Mouse (Mus musculus) lung, embryonic 15.5 days (tissue): ENCODE data around the gene Pi4k2a. TPM values are rescaled to one million over a fixed set of nuclear protein-coding genes. Genes with fewer than 3 reads are reported as not detected.

Source experiments
- ATAC-seq: fragments of 200-750 bp; cut with Nextera tagmentation; 2 replicates; pipeline ENCODE4 v1.8.0; 2017; ENCODE audit warnings: moderate number of reproducible peaks, borderline replicate concordance; ENCODE audit not compliant: low FRiP score, low TSS enrichment; ENCODE audit errors: extremely low read depth
- H3K27ac ChIP-seq: fragments of 300-500 bp; sonication (generic); 2 replicates; pipeline ENCODE4 v1.5.1; 2015; ENCODE audit warnings: moderate library complexity, mild to moderate bottlenecking, inconsistent platforms
- H3K27me3 ChIP-seq: fragments of 300-500 bp; sonication (generic); 2 replicates; pipeline ENCODE4 v1.6.1; 2015; ENCODE audit warnings: inconsistent platforms
- H3K36me3 ChIP-seq: fragments of 300-500 bp; sonication (generic); 2 replicates; pipeline ENCODE4 v1.6.1; 2015; ENCODE audit warnings: inconsistent platforms
- H3K4me1 ChIP-seq: fragments of 300-500 bp; sonication (generic); 2 replicates; pipeline ENCODE4 v1.6.1; 2015; ENCODE audit warnings: inconsistent platforms
- H3K4me2 ChIP-seq: fragments of 300-500 bp; sonication (generic); 2 replicates; pipeline ENCODE4 v1.6.1; 2015; ENCODE audit warnings: inconsistent platforms, mild to moderate bottlenecking, moderate library complexity
- H3K4me3 ChIP-seq: fragments of 300-500 bp; sonication (generic); 2 replicates; pipeline ENCODE4 v1.5.1; 2015; ENCODE audit warnings: mild to moderate bottlenecking, inconsistent platforms
- H3K9ac ChIP-seq: fragments of 300-500 bp; sonication (generic); 2 replicates; pipeline ENCODE4 v1.6.1; 2015; ENCODE audit warnings: inconsistent platforms
- H3K9me3 ChIP-seq: fragments of 300-500 bp; sonication (generic); 2 replicates; pipeline ENCODE4 v1.6.1; 2016; ENCODE audit warnings: inconsistent platforms
- WGBS: fragments of 180-500 bp; shearing (Covaris S2); methylation state at CpG from one replicate; pipeline ENCODE4 v1.1.7; 2015; 5-methylcytosine and 5-hydroxymethylcytosine counted together
- polyA plus RNA-seq: library from polyadenylated mRNA; unstranded; fragments of >200 nt; fragmentation: Nextera tagmentation; extraction: Ambion mirVana; gene quantifications from 2 replicates; pipeline ENCODE4 v1.2.1, GENCODE M21; 2015

Pi4k2a gene
- polyA plus RNA-seq, 1 experiment from 2014 or later = 26.1 TPM

- H3K4me3 ChIP-seq = peak overlapping the region; percentile 62
- H3K27ac ChIP-seq = no peak overlapping the region; the same call in 1 of the 2 replicates
- H3K27me3 ChIP-seq = no peaks in the 10 kb centered on the region
- WGBS = 6% methylated on average over 10 of the region's 10 CpGs
- no peak for ATAC-seq
- peak overlapping the region; percentile 57 for H3K9ac ChIP-seq
- no peaks in the 10 kb centered on the region for H3K36me3 ChIP-seq
- peak overlapping the region; percentile 77 for H3K4me2 ChIP-seq
- H3K4me1 ChIP-seq = peaks cover 14% of the 10 kb centered on the region
- H3K9me3 ChIP-seq = no peaks in the 10 kb centered on the region
Observed at GRCm38 (mm10) chr19:42085690-42086089, 4.6 kb upstream of the Pi4k2a start.

GRCm38 (mm10) chr19:42086166-42086565 lies 4.1 kb upstream of the Pi4k2a start, which contains the start of gene Morn4:
TSS of gene Morn4 (minus strand) at chr19:42086357.
- H3K9ac ChIP-seq = peak within 1 kb of the TSS; percentile 57
- no peaks in the 10 kb centered on the region for H3K27me3 ChIP-seq
- ATAC-seq = peak; percentile 70; the same call in 1 of the 2 replicates
- H3K9me3 ChIP-seq = no peaks in the 10 kb centered on the region
- H3K4me3 ChIP-seq = peak within 1 kb of the TSS; percentile 62
- WGBS = under 1% methylated on average over 21 of the region's 21 CpGs
- H3K4me1 ChIP-seq = peaks cover 17% of the 10 kb centered on the region
- H3K4me2 ChIP-seq = peak within 1 kb of the TSS; percentile 77
- H3K36me3 ChIP-seq = no peaks in the 10 kb centered on the region
- no peak within 1 kb of the TSS; the same call in 1 of the 2 replicates for H3K27ac ChIP-seq

GRCm38 (mm10) chr19:42089103-42089747 lies 1.0 kb upstream of the Pi4k2a start:
- Histone ChIP-seq H3K9ac (no peak overlapping the region), H3K36me3 (peaks cover 6% of the 10 kb centered on the region), H3K9me3 (no peaks in the 10 kb centered on the region), H3K4me1 (peaks cover 28% of the 10 kb centered on the region), H3K27ac (peak overlapping the region; percentile 90), H3K4me2 (peak overlapping the region; percentile 65), H3K27me3 (no peaks in the 10 kb centered on the region), H3K4me3 (peak overlapping the region; percentile 93)
- no peak for ATAC-seq
- WGBS = 21% methylated on average over 14 of the region's 14 CpGs

GRCm38 (mm10) chr19:42090637-42091141 lies 419 bp downstream of the Pi4k2a start:
- Histone ChIP-seq H3K9me3 (no peaks in the 10 kb centered on the region), H3K27ac (peak overlapping the region; percentile 89), H3K4me1 (peaks cover 25% of the 10 kb centered on the region), H3K4me3 (peak overlapping the region; percentile 93), H3K9ac (peak overlapping the region; percentile 83), H3K4me2 (peak overlapping the region; percentile 77), H3K36me3 (peaks cover 6% of the 10 kb centered on the region), H3K27me3 (no peaks in the 10 kb centered on the region)
- ATAC-seq = peak; percentile 68
- WGBS = under 1% methylated on average over 52 of the region's 52 CpGs

- Histone ChIP-seq H3K9me3 (no peaks in the 10 kb centered on the region), H3K4me1 (no peaks in the 10 kb centered on the region), H3K36me3 (peaks cover 15% of the 10 kb centered on the region; the same call in 1 of the 2 replicates), H3K4me3 (no peak overlapping the region), H3K27me3 (no peaks in the 10 kb centered on the region), H3K9ac (no peak overlapping the region), H3K27ac (no peak overlapping the region), H3K4me2 (no peak overlapping the region)
- no peak for ATAC-seq
- WGBS = 84% methylated on average over 3 of the region's 3 CpGs
Observed at GRCm38 (mm10) chr19:42099406-42099805, 9.1 kb downstream of the Pi4k2a start.

GRCm38 (mm10) chr19:42104681-42105080 lies 14.4 kb downstream of the Pi4k2a start:
- H3K27ac ChIP-seq = no peak overlapping the region
- H3K36me3 ChIP-seq = peaks cover 30% of the 10 kb centered on the region
- no peaks in the 10 kb centered on the region for H3K9me3 ChIP-seq
- H3K27me3 ChIP-seq = no peaks in the 10 kb centered on the region
- H3K4me1 ChIP-seq = no peaks in the 10 kb centered on the region
- 95% methylated on average over 9 of the region's 9 CpGs for WGBS
- H3K4me2 ChIP-seq = no peak overlapping the region
- H3K9ac ChIP-seq = no peak overlapping the region
- no peak overlapping the region for H3K4me3 ChIP-seq
- no peak for ATAC-seq

GRCm38 (mm10) chr19:42115783-42116335 lies 25.6 kb downstream of the Pi4k2a start:
- no peak overlapping the region for H3K4me3 ChIP-seq
- H3K4me1 ChIP-seq = no peaks in the 10 kb centered on the region
- peak; percentile 64; the same call in 1 of the 2 replicates for ATAC-seq
- H3K9ac ChIP-seq = no peak overlapping the region
- no peaks in the 10 kb centered on the region for H3K27me3 ChIP-seq
- no peak overlapping the region for H3K4me2 ChIP-seq
- peak overlapping the region; percentile 82 for H3K27ac ChIP-seq
- peaks cover 46% of the 10 kb centered on the region for H3K36me3 ChIP-seq
- 67% methylated on average over 4 of the region's 4 CpGs for WGBS
- no peaks in the 10 kb centered on the region for H3K9me3 ChIP-seq

- no peak overlapping the region for H3K4me3 ChIP-seq
- H3K27ac ChIP-seq = no peak overlapping the region
- H3K27me3 ChIP-seq = no peaks in the 10 kb centered on the region
- peaks cover 64% of the 10 kb centered on the region for H3K36me3 ChIP-seq
- no peaks in the 10 kb centered on the region for H3K4me1 ChIP-seq
- 92% methylated on average over 9 of the region's 9 CpGs for WGBS
- no peak overlapping the region for H3K4me2 ChIP-seq
- no peaks in the 10 kb centered on the region for H3K9me3 ChIP-seq
- no peak for ATAC-seq
- H3K9ac ChIP-seq = no peak overlapping the region
Observed at GRCm38 (mm10) chr19:42118142-42118541, 27.9 kb downstream of the Pi4k2a start.

- Histone ChIP-seq H3K4me3 (no peak overlapping the region), H3K27ac (no peak overlapping the region), H3K9ac (no peak overlapping the region), H3K4me2 (no peak overlapping the region), H3K4me1 (no peaks in the 10 kb centered on the region), H3K36me3 (peaks cover 66% of the 10 kb centered on the region), H3K9me3 (no peaks in the 10 kb centered on the region), H3K27me3 (no peaks in the 10 kb centered on the region)
- WGBS = 66% methylated on average over 5 of the region's 5 CpGs
- ATAC-seq = no peak
Observed at GRCm38 (mm10) chr19:42118596-42118995, 28.3 kb downstream of the Pi4k2a start.

- 84% methylated on average over 8 of the region's 8 CpGs for WGBS
- Histone ChIP-seq H3K9ac (no peak overlapping the region), H3K27ac (no peak overlapping the region), H3K27me3 (no peaks in the 10 kb centered on the region), H3K4me2 (no peak overlapping the region), H3K4me3 (no peak overlapping the region), H3K36me3 (peaks cover 71% of the 10 kb centered on the region), H3K9me3 (no peaks in the 10 kb centered on the region), H3K4me1 (peaks cover 8% of the 10 kb centered on the region; the same call in 1 of the 2 replicates)
- no peak for ATAC-seq
Observed at GRCm38 (mm10) chr19:42120451-42120850, 30.2 kb downstream of the Pi4k2a start.

- no peak for ATAC-seq
- Histone ChIP-seq H3K36me3 (peaks cover 51% of the 10 kb centered on the region), H3K4me1 (peaks cover 36% of the 10 kb centered on the region), H3K9me3 (no peaks in the 10 kb centered on the region), H3K27me3 (no peaks in the 10 kb centered on the region), H3K4me2 (no peak overlapping the region), H3K9ac (no peak overlapping the region), H3K4me3 (no peak overlapping the region), H3K27ac (no peak overlapping the region)
- WGBS = 81% methylated on average over 13 of the region's 13 CpGs
Observed at GRCm38 (mm10) chr19:42124684-42125083, 34.4 kb downstream of the Pi4k2a start.
